16 mouse cellular contexts compared by ENCODE assay signal in genomic region chr8:9959919-9960318, GRCm38 (mm10). TPM values are rescaled to one million over a fixed set of nuclear protein-coding genes. Genes with fewer than 3 reads are reported as not detected.
DNase-seq lines count a peak whose midpoint lies in the region.
"Had no signal": no experiment of that assay in that cellular context is flagged by ENCODE, and none has a peak within 500 bp of the region (broad histone marks: within the 10 kb centered on the region; RNA-seq: fewer than 3 reads in every experiment).

No protein-coding gene starts in this region.

- peak; percentile 48 to 78 for DNase-seq in adrenal gland, adult (ENCODE audit: inconsistent age in 2 of 2, low spot score in 1 of 2)
- DNase-seq in adrenal gland, adult 18-20 months (ENCODE audit: low spot score in 2 of 2), result no peak
- peak; percentile 57 for DNase-seq in 3T3-L1 (ENCODE audit: low read depth, low spot score)
- peak; percentile 7 for DNase-seq in adrenal gland, postnatal 10 days
- no peak for DNase-seq in layer of hippocampus, postnatal 14 days (ENCODE audit: low spot score in 2 of 2)
- no peak for DNase-seq in embryo, embryonic 9.5 days (ENCODE audit: extremely low spot score)
- DNase-seq: cerebellum, adult 11-12 months; cerebellum, adult 8-10 months; cerebellum, postnatal 10 days; forebrain, postnatal 0 days; gastrocnemius, adult 2 months; gastrocnemius, postnatal 14 days; heart, adult 11 months; kidney, adult 11 months; kidney, adult 8-10 months had no signal

RNA-seq across cellular contexts. Expression of gene Lig4, which starts 17.6 kb away (rescaled TPM):
- 1 to 10 TPM; 7.8 to 8.4 TPM for total RNA-seq in adrenal gland, adult 18-20 months (2021)
- 1 to 10 TPM; 4.9 to 5.0 TPM for total RNA-seq in adrenal gland, postnatal 10 days (2021)
- total RNA-seq in layer of hippocampus, postnatal 14 days (2021), result 10 to 100 TPM; 10.8 to 10.9 TPM

RNA-seq across cellular contexts. Expression of gene Abhd13, which starts 17.6 kb away (rescaled TPM):
- 10 to 100 TPM; 18.7 to 22.3 TPM for total RNA-seq in adrenal gland, adult 18-20 months (2021)
- total RNA-seq in adrenal gland, postnatal 10 days (2021), result 10 to 100 TPM; 17.9 to 18.1 TPM
- 10 to 100 TPM; 28.4 to 31.7 TPM for total RNA-seq in layer of hippocampus, postnatal 14 days (2021)

RNA-seq across cellular contexts. Expression of gene Tnfsf13b, which starts 46.3 kb away (rescaled TPM):
- total RNA-seq in adrenal gland, adult 18-20 months (2021), result 10 to 100 TPM in 1 of 2 experiments, 1 to 10 TPM in 1; 3.4 to 10.3 TPM
- total RNA-seq in adrenal gland, postnatal 10 days (2021), result 1 to 10 TPM; 2.3 to 4.5 TPM
- 1 to 10 TPM; 2.5 to 4.2 TPM for total RNA-seq in layer of hippocampus, postnatal 14 days (2021)
- total RNA-seq: MEL had no signal

Comparison
In these comparisons a context has a peak if more than half of its experiments do, and no peak if none do; other contexts are left out.
1. DNase-seq: peak in adrenal gland, adult (2 of 2), 3T3-L1 (single experiment) and adrenal gland, postnatal 10 days (single experiment); none in adrenal gland, adult 18-20 months (0 of 2), layer of hippocampus, postnatal 14 days (0 of 2) and embryo, embryonic 9.5 days (single experiment).